ENCODE assay signal across 28 mouse cellular contexts in the genomic region with DNA sequence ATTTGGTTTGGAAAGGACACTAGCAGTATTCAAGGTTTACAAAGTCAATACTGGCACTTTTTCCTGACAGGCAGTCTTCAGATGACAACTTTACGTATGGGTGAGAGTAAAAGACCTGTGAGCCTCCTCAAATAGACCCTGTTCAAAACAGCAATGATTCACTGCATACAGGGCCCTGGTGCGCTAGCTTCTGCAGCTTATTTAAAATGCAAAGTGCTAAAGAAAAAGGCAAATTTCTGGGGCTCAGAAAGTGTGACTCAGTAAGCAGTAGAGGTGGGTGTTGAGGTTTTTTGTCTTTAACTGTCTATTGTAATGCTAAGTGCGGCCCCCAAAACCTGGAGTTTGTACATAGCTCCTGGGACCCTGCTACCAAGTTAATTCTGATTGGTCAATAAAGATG.
"Had no signal": no experiment of that assay in that cellular context is flagged by ENCODE, and none has a peak within 500 bp of the region (broad histone marks: within the 10 kb centered on the region; RNA-seq: fewer than 3 reads in every experiment).

No protein-coding gene starts in this region.

- H3K36me3 ChIP-seq: heart, embryonic 10.5 days; heart, embryonic 12.5 days; hindbrain, embryonic 10.5 days; hindbrain, embryonic 12.5 days; intestine, embryonic 15.5 days; kidney, embryonic 15.5 days; limb, embryonic 13.5 days; limb, embryonic 15.5 days had no signal

- DNase-seq: gastrocnemius, adult 2 months; gastrocnemius, postnatal 10 days; gastrocnemius, postnatal 25 days; heart, adult 18-20 months; heart, postnatal 10 days; heart, postnatal 4 days; kidney, adult 11 months; kidney, adult 2 months; kidney, adult 9 months; kidney, postnatal 14 days; kidney, postnatal 36 days; layer of hippocampus, adult 9-11 months; layer of hippocampus, postnatal 36 days; left cerebral cortex, postnatal 4 days had no signal

- H3K27ac ChIP-seq: heart, embryonic 10.5 days; hindbrain, embryonic 10.5 days; hindbrain, embryonic 12.5 days; hindbrain, embryonic 14.5 days; intestine, embryonic 15.5 days; kidney, embryonic 15.5 days; kidney, postnatal 0 days; limb, embryonic 13.5 days; limb, embryonic 15.5 days; liver, embryonic 14.5 days had no signal

- H3K9ac ChIP-seq: heart, embryonic 12.5 days; hindbrain, embryonic 12.5 days; hindbrain, embryonic 14.5 days; intestine, embryonic 15.5 days; kidney, embryonic 15.5 days; limb, embryonic 13.5 days; limb, embryonic 15.5 days; liver, embryonic 14.5 days had no signal

- ATAC-seq: hindbrain, embryonic 16.5 days; inflammation-experienced regulatory T-cells, adult 6 months; intestine, embryonic 15.5 days had no signal

- H3K27me3 ChIP-seq: heart, embryonic 12.5 days; hindbrain, embryonic 12.5 days; intestine, embryonic 15.5 days; kidney, embryonic 15.5 days; limb, embryonic 13.5 days; limb, embryonic 15.5 days had no signal

- H3K4me3 ChIP-seq: gastrocnemius, adult 2 months; heart, embryonic 10.5 days; heart, embryonic 12.5 days; hindbrain, embryonic 10.5 days; hindbrain, embryonic 12.5 days; intestine, embryonic 15.5 days; kidney, embryonic 15.5 days; limb, embryonic 13.5 days; limb, embryonic 15.5 days had no signal

- H3K9me3 ChIP-seq: heart, embryonic 10.5 days; heart, embryonic 12.5 days; hindbrain, embryonic 10.5 days; hindbrain, embryonic 12.5 days; intestine, embryonic 15.5 days; kidney, embryonic 15.5 days; limb, embryonic 13.5 days; limb, embryonic 15.5 days had no signal

- H3K4me2 ChIP-seq: heart, embryonic 12.5 days; hindbrain, embryonic 12.5 days; hindbrain, embryonic 14.5 days; intestine, embryonic 15.5 days; kidney, embryonic 15.5 days; limb, embryonic 13.5 days; limb, embryonic 15.5 days; liver, embryonic 11.5 days had no signal
